Mouse (Mus musculus) thymus, adult 2 months (tissue): ENCODE measurements around the gene Pcgf1. TPM values are rescaled to one million over a fixed set of nuclear protein-coding genes. Genes with fewer than 3 reads are reported as not detected.

Experiments used
- DNase-seq: peaks from one replicate; pipeline ENCODE4 v3.0.0; 2021
- H3K27ac ChIP-seq: fragments of 200-500 bp; 2 replicates; pipeline ENCODE4 v1.5.1; 2012; ENCODE audit warnings: low read length, control low read depth; ENCODE audit not compliant: control insufficient read depth, insufficient read depth
- H3K27me3 ChIP-seq: fragments of 200-500 bp; 2 replicates; pipeline ENCODE4 v1.6.1; 2012; ENCODE audit warnings: mild to moderate bottlenecking, low read length, moderate library complexity, mixed read lengths; ENCODE audit not compliant: control insufficient read depth, insufficient read depth
- H3K36me3 ChIP-seq: fragments of 200-500 bp; 2 replicates; pipeline ENCODE4 v1.6.1; 2012; ENCODE audit warnings: mild to moderate bottlenecking, low read length, moderate library complexity; ENCODE audit not compliant: control insufficient read depth, insufficient read depth
- H3K4me1 ChIP-seq: fragments of 200-500 bp; replicated peaks from 2 replicates; pipeline ENCODE4 v1.6.1; 2012; ENCODE audit warnings: low read length; ENCODE audit not compliant: control insufficient read depth, insufficient read depth
- H3K4me3 ChIP-seq: fragments of 200-500 bp; 2 replicates; pipeline ENCODE4 v1.5.1; 2012; ENCODE audit warnings: mild to moderate bottlenecking, low read length, control low read depth, moderate library complexity; ENCODE audit not compliant: control insufficient read depth, insufficient read depth
- CTCF ChIP-seq: fragments of 200-500 bp; IDR thresholded peaks from 2 replicates; pipeline ENCODE4 v1.5.1; 2012; ENCODE audit warnings: mild to moderate bottlenecking, control low read depth, low read length, moderate library complexity, borderline replicate concordance; ENCODE audit not compliant: control insufficient read depth, poor library complexity, insufficient read depth; ENCODE audit errors: extremely low read depth
- POLR2A ChIP-seq: fragments of 200-500 bp; IDR thresholded peaks from 2 replicates; pipeline ENCODE4 v1.6.1; 2012; ENCODE audit warnings: mild to moderate bottlenecking, low read length, control low read depth, moderate library complexity; ENCODE audit not compliant: control insufficient read depth, poor library complexity, insufficient read depth; ENCODE audit errors: extremely low read depth
- WGBS: fragments of 180-500 bp; shearing (Covaris S2); methylation state at CpG from one replicate; pipeline ENCODE4 v1.1.7; 2018; 5-methylcytosine and 5-hydroxymethylcytosine counted together
- polyA plus RNA-seq: library from polyadenylated mRNA; depleted of rRNA; stranded (reverse); fragments of >200 nt; gene quantifications from 2 replicates; pipeline ENCODE4 v1.2.3, GENCODE M21; 2012

Pcgf1 gene
- polyA plus RNA-seq, 1 experiment: 25.5 TPM

- no peaks in the 10 kb centered on the region for H3K36me3 ChIP-seq
- no peak for DNase-seq
- peaks cover 21% of the 10 kb centered on the region for H3K4me1 ChIP-seq
- H3K27ac ChIP-seq: no peak overlapping the region
- WGBS: 92% methylated on average over 5 of the region's 5 CpGs
- no peak for TF ChIP-seq CTCF
- TF ChIP-seq POLR2A: no peak
- H3K4me3 ChIP-seq: no peak overlapping the region
- H3K27me3 ChIP-seq: no peaks in the 10 kb centered on the region
Measured at GRCm38 (mm10) chr6:83034463-83035055, 43.1 kb upstream of the Pcgf1 start.

GRCm38 (mm10) chr6:83037188-83037587 is 40.5 kb upstream of the Pcgf1 start:
- Histone ChIP-seq H3K27me3 (no peaks in the 10 kb centered on the region), H3K36me3 (no peaks in the 10 kb centered on the region), H3K4me1 (peaks cover 16% of the 10 kb centered on the region), H3K4me3 (no peak overlapping the region), H3K27ac (no peak overlapping the region)
- WGBS: 95% methylated on average over 8 of the region's 8 CpGs
- TF ChIP-seq CTCF (no peak), POLR2A (no peak)
- DNase-seq: no peak

GRCm38 (mm10) chr6:83038496-83039012 is 39.1 kb upstream of the Pcgf1 start:
- 28% methylated on average over 24 of the region's 24 CpGs for WGBS
- Histone ChIP-seq H3K36me3 (no peaks in the 10 kb centered on the region), H3K4me1 (peaks cover 10% of the 10 kb centered on the region), H3K4me3 (peak overlapping the region; percentile 51), H3K27me3 (no peaks in the 10 kb centered on the region), H3K27ac (no peak overlapping the region)
- peak; percentile 93 for DNase-seq
- TF ChIP-seq POLR2A (peak; percentile 39; the same call in 1 of the 2 replicates), CTCF (no peak)

DNA sequence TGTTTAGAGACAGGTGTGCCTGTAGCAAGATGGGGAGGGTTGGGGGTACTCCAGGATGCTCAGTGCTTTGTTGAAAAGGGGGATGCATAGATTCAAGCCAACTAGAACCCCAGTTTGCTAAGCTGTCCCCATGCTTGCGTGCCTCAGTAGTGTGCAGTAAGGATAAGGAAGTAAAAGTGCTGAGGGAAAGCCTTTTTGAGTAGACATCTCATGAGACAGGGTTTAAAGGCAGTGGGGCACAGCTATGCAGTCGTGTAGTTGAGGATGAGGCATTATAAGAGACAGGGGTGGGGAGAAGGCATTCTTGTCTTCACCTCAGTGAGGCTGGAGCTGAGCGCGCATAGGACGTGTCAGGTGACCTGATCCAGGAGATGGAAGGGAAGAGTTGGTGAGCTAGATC is 37.1 kb upstream of the Pcgf1 start:
- 95% methylated on average over 5 of the region's 5 CpGs for WGBS
- TF ChIP-seq POLR2A: no peak
- no peak for TF ChIP-seq CTCF
- Histone ChIP-seq H3K27ac (no peak overlapping the region), H3K4me3 (no peak overlapping the region), H3K36me3 (no peaks in the 10 kb centered on the region), H3K4me1 (peaks cover 6% of the 10 kb centered on the region), H3K27me3 (no peaks in the 10 kb centered on the region)
- DNase-seq: no peak

- H3K4me1 ChIP-seq: peaks cover 2% of the 10 kb centered on the region; the same call in 1 of the 2 replicates
- DNase-seq: no peak
- TF ChIP-seq POLR2A (no peak), CTCF (no peak)
- H3K4me3 ChIP-seq: no peak overlapping the region
- H3K36me3 ChIP-seq: no peaks in the 10 kb centered on the region
- H3K27ac ChIP-seq: no peak overlapping the region
- 94% methylated on average over 6 of the region's 6 CpGs for whole genome bisulfite sequencing
- no peaks in the 10 kb centered on the region for H3K27me3 ChIP-seq
Measured at GRCm38 (mm10) chr6:83043561-83043960, 34.1 kb upstream of the Pcgf1 start.

- DNase-seq: no peak
- Histone ChIP-seq H3K4me3 (no peak overlapping the region), H3K36me3 (no peaks in the 10 kb centered on the region), H3K27me3 (no peaks in the 10 kb centered on the region), H3K4me1 (no peaks in the 10 kb centered on the region), H3K27ac (no peak overlapping the region)
- 91% methylated on average over 5 of the region's 5 CpGs for WGBS
- no peak for TF ChIP-seq CTCF
- TF ChIP-seq POLR2A: no peak
Measured at GRCm38 (mm10) chr6:83043993-83044392, 33.7 kb upstream of the Pcgf1 start.

DNA sequence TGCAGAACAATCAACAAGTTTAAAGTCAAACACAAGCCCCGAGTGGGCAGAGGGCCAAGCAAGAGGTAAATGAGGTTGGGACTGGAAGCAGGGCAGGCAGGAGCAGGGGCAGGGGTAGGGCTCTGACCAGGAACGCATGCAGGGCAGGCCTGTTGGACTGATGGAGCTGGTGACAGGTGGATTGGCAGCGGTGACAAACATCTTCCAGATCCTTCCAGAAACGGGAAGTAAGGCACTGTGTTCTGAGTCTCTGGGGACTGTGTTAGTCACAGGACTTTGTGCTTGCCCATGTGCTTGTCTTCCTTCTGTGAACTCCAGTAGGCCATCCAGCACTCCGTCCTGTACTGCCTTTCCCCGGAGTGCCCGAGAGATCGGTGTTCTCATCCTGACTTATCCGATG is 32.9 kb upstream of the Pcgf1 start:
- Histone ChIP-seq H3K36me3 (no peaks in the 10 kb centered on the region), H3K27ac (no peak overlapping the region), H3K4me1 (no peaks in the 10 kb centered on the region), H3K27me3 (no peaks in the 10 kb centered on the region), H3K4me3 (no peak overlapping the region)
- 62% methylated on average over 9 of the region's 9 CpGs for WGBS
- TF ChIP-seq CTCF (no peak), POLR2A (no peak)
- no peak for DNase-seq
